Mouse (Mus musculus) heart, postnatal 0 days (tissue): ENCODE measurements around the gene Hoxb2. TPM values are rescaled to one million over a fixed set of nuclear protein-coding genes. Genes with fewer than 3 reads are reported as not detected.
A peak's percentile ranks its signal among the peaks of the same experiment; 100 is the strongest.

Experiments
- ATAC-seq: fragments of 200-750 bp; cut with Nextera tagmentation; 2 replicates; pipeline ENCODE4 v1.8.0; 2017; ENCODE audit warnings: low read depth, moderate number of reproducible peaks, moderate library complexity; ENCODE audit not compliant: insufficient read depth
- DNase-seq: peaks from one replicate; pipeline ENCODE4 v3.0.0-alpha.2; 2016; ENCODE audit warnings: low spot score
- H3K27ac ChIP-seq: fragments of 300-500 bp; sonication (generic); 2 replicates; pipeline ENCODE4 v1.5.1; 2014; ENCODE audit warnings: low read depth, mild to moderate bottlenecking
- H3K27me3 ChIP-seq: fragments of 300-500 bp; sonication (generic); 2 replicates; pipeline ENCODE4 v1.6.1; 2014; ENCODE audit warnings: low read length, mixed read lengths; ENCODE audit not compliant: control insufficient read depth, insufficient read depth
- H3K36me3 ChIP-seq: fragments of 300-500 bp; sonication (generic); replicated peaks from 2 replicates; pipeline ENCODE4 v1.6.1; 2014; ENCODE audit warnings: low read length, mixed read lengths; ENCODE audit not compliant: control insufficient read depth, insufficient read depth
- H3K4me1 ChIP-seq: fragments of 300-500 bp; sonication (generic); 2 replicates; pipeline ENCODE4 v1.6.1; 2014; ENCODE audit warnings: antibody characterized with exemption; ENCODE audit not compliant: control insufficient read depth, insufficient read depth
- H3K4me2 ChIP-seq: fragments of 300-500 bp; sonication (generic); 2 replicates; pipeline ENCODE4 v1.6.1; 2014; ENCODE audit warnings: low read depth, mild to moderate bottlenecking, low read length, moderate library complexity
- H3K4me3 ChIP-seq: fragments of 300-500 bp; sonication (generic); 2 replicates; pipeline ENCODE4 v1.5.1; 2014; ENCODE audit warnings: low read depth, low read length
- H3K9ac ChIP-seq: fragments of 300-500 bp; sonication (generic); replicated peaks from 2 replicates; pipeline ENCODE4 v1.6.1; 2014; ENCODE audit warnings: low read depth, low read length, mixed read lengths
- H3K9me3 ChIP-seq: fragments of 300-500 bp; sonication (generic); replicated peaks from 2 replicates; pipeline ENCODE4 v1.6.1; 2016; ENCODE audit warnings: low read length; ENCODE audit not compliant: control insufficient read depth
- CTCF ChIP-seq: IDR thresholded peaks from 2 replicates; pipeline ENCODE4 v1.5.1; 2016; ENCODE audit warnings: antibody characterized with exemption, control low read depth, low read depth
- EP300 ChIP-seq: IDR thresholded peaks from 2 replicates; pipeline ENCODE4 v1.6.1; 2016; ENCODE audit warnings: antibody characterized with exemption, low read depth
- WGBS: fragments of 180-500 bp; shearing (Covaris S2); extraction: QIAGEN DNeasy Blood & Tissue Kit; methylation state at CpG from one replicate; pipeline ENCODE4 v1.1.7; 2014; 5-methylcytosine and 5-hydroxymethylcytosine counted together
- polyA plus RNA-seq: library from polyadenylated mRNA; unstranded; fragments of >200 nt; fragmentation: Nextera tagmentation; extraction: Ambion mirVana; gene quantifications from 2 replicates; pipeline ENCODE4 v1.2.1, GENCODE M21; 2015
- total RNA-seq: library from RNA; depleted of rRNA; stranded (reverse); fragments of >200 nt; gene quantifications from 2 replicates; pipeline ENCODE4 v1.2.3, GENCODE M21; 2014; ENCODE audit warnings: low replicate concordance

Hoxb2 gene
- total and polyA plus RNA-seq, 2 experiments from 2014 or later: 0.97 to 3.2 TPM

GRCm38 (mm10) chr11:96309288-96309687 is 41.0 kb upstream of the Hoxb2 start:
- ATAC-seq (no peak), DNase-seq (no peak)
- Histone ChIP-seq H3K36me3 (no peaks in the 10 kb centered on the region), H3K4me3 (no peak overlapping the region), H3K9ac (no peak overlapping the region), H3K4me1 (no peaks in the 10 kb centered on the region), H3K27ac (no peak overlapping the region), H3K27me3 (peaks cover 100% of the 10 kb centered on the region), H3K9me3 (no peaks in the 10 kb centered on the region), H3K4me2 (no peak overlapping the region)
- TF ChIP-seq EP300 (no peak), CTCF (no peak)
- 41% methylated on average over 4 of the region's 4 CpGs for WGBS

GRCm38 (mm10) chr11:96310183-96310938 is 40.0 kb upstream of the Hoxb2 start:
- ATAC-seq (no peak), DNase-seq (no peak)
- Histone ChIP-seq H3K36me3 (no peaks in the 10 kb centered on the region), H3K27ac (no peak overlapping the region), H3K4me2 (no peak overlapping the region), H3K4me3 (no peak overlapping the region), H3K4me1 (no peaks in the 10 kb centered on the region), H3K9ac (no peak overlapping the region), H3K9me3 (no peaks in the 10 kb centered on the region), H3K27me3 (peaks cover 100% of the 10 kb centered on the region)
- 19% methylated on average over 20 of the region's 20 CpGs for WGBS
- TF ChIP-seq CTCF (no peak), EP300 (no peak)

GRCm38 (mm10) chr11:96311097-96311496 is 39.2 kb upstream of the Hoxb2 start:
- Histone ChIP-seq H3K4me3 (peak overlapping the region; percentile 40), H3K27ac (no peak overlapping the region), H3K27me3 (peaks cover 100% of the 10 kb centered on the region), H3K4me2 (peak overlapping the region; percentile 47), H3K36me3 (no peaks in the 10 kb centered on the region), H3K9ac (no peak overlapping the region), H3K4me1 (no peaks in the 10 kb centered on the region), H3K9me3 (no peaks in the 10 kb centered on the region)
- ATAC-seq: no peak
- TF ChIP-seq EP300: no peak
- no peak for TF ChIP-seq CTCF
- no peak for DNase-seq
- 15% methylated on average over 6 of the region's 6 CpGs for WGBS

GRCm38 (mm10) chr11:96311520-96312417 is 38.6 kb upstream of the Hoxb2 start:
- DNase-seq: peak; percentile 42
- TF ChIP-seq EP300: no peak
- TF ChIP-seq CTCF: peak; percentile 67
- 3% methylated on average over 31 of the region's 31 CpGs for WGBS
- H3K4me2 ChIP-seq: peak overlapping the region; percentile 47
- H3K4me1 ChIP-seq: no peaks in the 10 kb centered on the region
- H3K27me3 ChIP-seq: peaks cover 100% of the 10 kb centered on the region
- H3K27ac ChIP-seq: no peak overlapping the region
- no peaks in the 10 kb centered on the region for H3K36me3 ChIP-seq
- H3K9ac ChIP-seq: no peak overlapping the region
- peak overlapping the region; percentile 40 for H3K4me3 ChIP-seq
- no peaks in the 10 kb centered on the region for H3K9me3 ChIP-seq
- ATAC-seq: peak; percentile 80

GRCm38 (mm10) chr11:96313134-96313533 is 37.2 kb upstream of the Hoxb2 start:
- Histone ChIP-seq H3K9ac (no peak overlapping the region), H3K4me2 (no peak overlapping the region), H3K27ac (no peak overlapping the region), H3K27me3 (peaks cover 100% of the 10 kb centered on the region), H3K4me1 (no peaks in the 10 kb centered on the region), H3K36me3 (no peaks in the 10 kb centered on the region), H3K4me3 (no peak overlapping the region), H3K9me3 (no peaks in the 10 kb centered on the region)
- no peak for TF ChIP-seq EP300
- no peak for TF ChIP-seq CTCF
- DNase-seq (no peak), ATAC-seq (no peak)
- whole genome bisulfite sequencing: 49% methylated on average over 2 of the region's 2 CpGs
